Mouse (Mus musculus): ENCODE data around the gene Wdr54. TPM values are rescaled to one million over a fixed set of nuclear protein-coding genes. Genes with fewer than 3 reads are reported as not detected.
A peak's percentile ranks its signal among the peaks of the same experiment; 100 is the strongest.
"Not testable (repeated sequence)": the region's sequence is repeated elsewhere in the genome, so short reads cannot be mapped to it uniquely, and the experiment has no call there.

The Wdr54 gene
- total RNA-seq, 1 experiment from 2014 or later: 0.20 TPM

DNA sequence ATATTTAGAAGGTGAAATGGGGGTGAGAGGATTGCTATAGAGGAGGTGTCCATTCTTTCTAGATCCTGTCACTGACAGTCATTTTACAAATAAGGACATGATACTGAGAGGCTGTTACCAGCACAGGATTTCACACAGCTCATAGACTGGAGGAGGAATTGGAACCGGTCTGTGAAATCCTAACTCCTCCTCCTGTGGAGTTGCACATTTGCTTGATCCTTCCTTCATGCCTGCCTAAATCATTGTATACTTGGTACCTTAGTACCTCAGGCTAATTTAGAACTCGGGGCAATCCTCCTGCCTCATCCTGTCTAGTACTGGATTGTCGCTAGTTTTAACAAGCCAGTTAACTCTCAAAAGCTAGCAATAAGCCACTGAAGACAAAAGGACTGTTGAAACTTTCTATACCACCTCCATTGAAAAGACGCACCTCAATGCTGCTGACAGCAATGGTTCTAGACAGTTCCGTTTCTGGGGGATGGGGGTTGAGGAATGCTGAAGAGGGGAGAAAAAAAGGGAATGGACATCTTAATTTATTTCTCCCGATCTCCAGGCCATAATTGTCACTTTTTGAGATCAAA, 8.9 kb upstream of the Wdr54 start:
- ATAC-seq (replicated peaks in 1 of 2; ENCODE audit: insufficient read depth in 1 of 2, low FRiP score in 2 of 2, low TSS enrichment in 1 of 2, low read depth in 1 of 2, poor library complexity in 2 of 2, severe bottlenecking in 2 of 2): peak; percentile 14 to 19; a peak in 1 of 4 replicates

DNA sequence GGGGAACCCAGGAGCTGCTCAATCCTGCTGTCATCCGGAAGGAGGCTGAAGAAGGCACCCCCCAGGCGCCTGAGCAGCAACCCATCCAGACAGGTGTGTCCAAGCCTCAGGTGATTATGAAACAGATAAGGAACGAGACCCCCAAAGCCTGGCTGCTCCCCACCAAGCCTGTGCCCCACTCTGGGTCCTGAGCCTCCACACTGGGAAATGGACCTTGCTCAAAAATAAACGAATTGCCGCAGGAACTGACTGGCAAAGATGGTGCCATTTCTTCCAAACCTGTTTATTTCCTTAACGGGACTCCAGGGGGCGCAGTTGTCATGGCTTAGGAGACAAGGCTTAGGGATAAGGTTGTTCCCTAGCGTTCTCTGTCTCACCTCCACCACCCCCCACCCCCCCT, 6.5 kb upstream of the Wdr54 start:
- 0 out of 4 replicates have a peak, but pooled peaks of 1 of the 2 experiments have one; percentile 38 for ATAC-seq (replicated peaks in 1 of 2; ENCODE audit: insufficient read depth in 1 of 2, low FRiP score in 2 of 2, low TSS enrichment in 1 of 2, low read depth in 1 of 2, poor library complexity in 2 of 2, severe bottlenecking in 2 of 2)

DNA sequence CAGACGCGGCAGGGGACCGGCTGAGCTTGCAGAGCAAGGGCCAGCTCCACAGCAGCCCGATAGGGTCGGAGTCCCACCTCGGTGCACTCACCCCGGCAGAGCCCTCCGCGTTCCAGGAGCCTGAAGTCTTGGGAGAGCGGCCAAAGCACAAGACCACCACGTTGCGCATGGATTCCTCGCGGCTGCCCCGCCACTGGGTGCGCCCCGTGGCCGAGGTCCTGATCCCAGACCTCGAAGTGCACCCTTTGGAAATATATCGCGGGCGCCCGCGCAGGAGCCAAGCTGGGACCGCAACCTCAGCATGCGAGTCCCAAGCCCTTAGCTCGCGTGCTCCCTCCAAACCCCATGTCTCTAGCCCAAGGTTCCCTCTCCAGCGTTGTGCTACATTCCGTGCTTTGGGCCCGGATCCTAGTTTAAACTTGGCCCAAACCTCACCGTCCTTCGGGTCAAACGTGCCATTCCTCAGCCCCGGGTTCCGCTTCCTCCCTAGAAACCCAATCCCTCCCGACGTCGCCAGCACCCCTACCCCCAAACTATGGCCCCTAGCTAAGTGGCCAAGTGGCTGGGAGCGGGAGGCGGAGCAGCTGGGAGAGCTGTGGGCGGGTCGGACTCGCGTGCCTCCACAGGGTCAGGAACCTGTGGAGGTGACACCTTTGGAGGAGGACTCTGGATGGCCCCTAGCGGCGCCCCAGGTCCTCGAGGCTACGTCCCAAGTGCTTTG, 5.9 kb upstream of the Wdr54 start:
- no peak for ATAC-seq (replicated peaks in 1 of 2; ENCODE audit: insufficient read depth in 1 of 2, low FRiP score in 2 of 2, low TSS enrichment in 1 of 2, low read depth in 1 of 2, poor library complexity in 2 of 2, severe bottlenecking in 2 of 2)

DNA sequence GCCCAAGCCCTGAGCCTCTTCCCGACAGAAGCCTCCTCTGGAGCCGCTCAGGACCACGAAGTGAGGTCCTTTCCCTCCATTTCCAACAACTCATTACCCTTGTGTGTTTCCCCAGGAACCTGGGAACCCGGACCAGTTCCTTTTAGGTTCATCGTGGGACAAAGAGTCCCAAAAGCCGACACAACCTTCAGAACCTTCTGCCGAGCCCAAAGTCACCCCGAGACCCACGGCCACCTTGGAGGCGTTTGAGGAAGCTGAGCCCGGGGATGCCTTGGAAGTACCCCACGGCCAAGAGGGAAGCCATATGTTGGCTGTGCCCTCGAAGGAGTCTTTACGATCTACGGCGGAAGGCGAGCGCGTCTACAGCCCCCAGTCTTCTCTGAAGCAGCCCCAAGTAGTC, 5.2 kb upstream of the Wdr54 start:
- ATAC-seq (replicated peaks in 1 of 2; ENCODE audit: insufficient read depth in 1 of 2, low FRiP score in 2 of 2, low TSS enrichment in 1 of 2, low read depth in 1 of 2, poor library complexity in 2 of 2, severe bottlenecking in 2 of 2): no peak

DNA sequence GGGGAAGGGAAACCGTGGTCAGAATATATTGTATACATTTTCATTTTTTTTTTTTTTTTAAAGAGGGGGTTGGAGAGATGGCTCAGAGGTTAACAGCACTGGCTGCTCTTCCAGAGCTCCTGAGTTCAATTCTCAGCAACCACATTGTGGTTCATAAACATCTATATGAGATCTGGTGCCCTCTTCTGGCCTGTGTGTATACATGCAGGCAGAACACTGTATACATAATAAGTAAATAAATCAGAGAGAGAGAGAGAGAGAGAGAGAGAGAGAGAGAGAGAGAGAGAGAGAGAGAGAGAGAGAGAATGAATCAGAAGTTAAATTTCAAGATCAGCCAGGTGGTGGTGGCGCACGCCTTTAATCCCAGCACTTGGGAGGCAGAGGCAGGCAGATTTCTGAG, 3.3 kb upstream of the Wdr54 start:
- not testable (repeated sequence) for ATAC-seq (replicated peaks in 1 of 2; ENCODE audit: insufficient read depth in 1 of 2, low FRiP score in 2 of 2, low TSS enrichment in 1 of 2, low read depth in 1 of 2, poor library complexity in 2 of 2, severe bottlenecking in 2 of 2)

DNA sequence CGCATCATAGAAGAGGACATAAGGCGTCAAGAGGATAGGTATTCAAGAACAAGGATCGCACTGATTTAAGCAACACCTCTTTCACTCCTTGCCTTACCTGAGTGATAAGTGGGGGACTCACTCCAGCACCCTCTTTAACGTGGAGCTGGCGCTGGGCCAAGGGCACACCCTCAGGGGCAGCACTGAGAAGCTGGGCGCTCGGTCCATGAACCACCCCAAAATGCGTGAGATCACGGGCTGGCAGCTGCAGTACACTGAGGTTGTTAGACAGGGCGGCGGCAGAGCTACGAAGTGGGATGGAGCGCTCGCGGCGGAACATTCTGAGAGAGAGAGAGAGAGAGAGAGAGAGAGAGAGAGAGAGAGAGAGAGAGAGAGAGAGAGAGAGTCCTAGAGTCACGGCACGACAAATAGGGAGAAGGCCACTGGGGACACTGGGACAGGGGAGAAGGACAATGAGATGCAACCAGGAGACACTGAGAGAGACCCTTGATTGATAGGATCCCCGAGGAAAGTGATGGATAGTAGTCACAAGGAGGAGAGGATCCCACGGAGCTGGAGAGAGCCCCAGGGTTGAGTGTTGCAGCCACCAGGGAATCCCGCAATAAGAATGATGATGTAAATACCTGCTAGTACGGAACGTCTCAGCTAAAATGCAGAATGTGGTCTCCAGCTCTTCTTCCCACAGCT, 502 bp downstream of the Wdr54 start:
- ATAC-seq (replicated peaks in 1 of 2; ENCODE audit: insufficient read depth in 1 of 2, low FRiP score in 2 of 2, low TSS enrichment in 1 of 2, low read depth in 1 of 2, poor library complexity in 2 of 2, severe bottlenecking in 2 of 2): peak in 1 of 2 experiments; percentile 25; a peak in 1 of 4 replicates

DNA sequence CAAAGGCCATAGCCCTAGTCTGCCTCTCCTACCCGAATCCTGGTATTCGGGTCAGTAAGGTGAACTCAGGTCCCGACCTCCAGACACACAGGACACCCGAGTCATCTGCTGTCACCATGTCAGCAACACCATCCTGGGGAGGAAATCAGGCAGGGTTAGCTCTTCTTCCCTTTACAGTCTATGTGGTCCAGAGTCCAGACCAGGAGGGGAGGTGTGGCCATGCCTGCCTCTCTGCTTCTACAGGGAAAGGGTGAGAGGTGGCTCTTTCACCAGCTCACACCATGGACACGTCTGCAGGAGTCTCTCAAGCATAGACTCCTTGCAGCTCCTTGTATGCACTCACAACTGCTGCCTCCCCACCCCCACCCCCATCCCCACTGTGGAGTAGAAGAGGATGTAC, 2.7 kb downstream of the Wdr54 start:
- ATAC-seq (replicated peaks in 1 of 2; ENCODE audit: insufficient read depth in 1 of 2, low FRiP score in 2 of 2, low TSS enrichment in 1 of 2, low read depth in 1 of 2, poor library complexity in 2 of 2, severe bottlenecking in 2 of 2): no peak

DNA sequence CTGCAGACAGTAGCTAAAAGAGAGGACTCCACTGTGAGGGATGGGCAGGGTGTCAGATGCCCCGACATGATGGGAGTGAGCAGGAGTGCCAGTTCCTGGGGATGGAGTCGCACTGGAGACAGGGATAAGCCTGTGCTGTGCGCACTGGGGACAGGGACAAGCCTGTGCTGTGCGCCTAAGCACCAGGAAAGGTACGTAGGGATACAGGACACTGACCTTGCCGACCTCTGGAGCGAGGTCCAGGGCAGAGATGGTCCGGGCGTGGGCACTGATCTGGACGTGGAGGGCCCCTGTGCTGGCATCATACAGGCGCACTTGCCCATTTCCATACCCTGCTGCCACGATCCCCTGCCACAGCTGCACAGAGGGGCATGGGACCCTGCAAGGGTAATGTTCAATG, 3.2 kb downstream of the Wdr54 start:
- no peak for ATAC-seq (replicated peaks in 1 of 2; ENCODE audit: insufficient read depth in 1 of 2, low FRiP score in 2 of 2, low TSS enrichment in 1 of 2, low read depth in 1 of 2, poor library complexity in 2 of 2, severe bottlenecking in 2 of 2)

DNA sequence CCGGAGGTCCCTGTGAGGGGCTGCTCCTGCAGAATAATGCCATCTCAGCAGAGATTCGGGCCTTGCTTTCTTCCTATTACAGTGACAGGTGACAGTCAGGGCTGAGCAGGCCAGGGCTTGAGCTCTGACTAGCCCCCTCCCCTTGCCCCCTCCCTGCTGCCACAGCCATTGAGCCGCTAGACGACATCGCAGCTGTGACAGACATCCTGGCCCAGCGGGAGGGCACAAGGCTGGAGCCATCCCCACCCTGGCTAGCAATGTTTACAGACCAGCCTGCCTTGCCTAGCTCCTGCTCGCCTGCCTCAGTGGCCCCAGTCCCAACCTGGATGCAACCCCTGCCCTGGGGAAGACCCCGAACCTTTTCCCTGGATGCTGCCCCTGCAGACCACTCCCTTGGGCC, 4.5 kb downstream of the Wdr54 start:
- no peak for ATAC-seq (replicated peaks in 1 of 2; ENCODE audit: insufficient read depth in 1 of 2, low FRiP score in 2 of 2, low TSS enrichment in 1 of 2, low read depth in 1 of 2, poor library complexity in 2 of 2, severe bottlenecking in 2 of 2)

DNA sequence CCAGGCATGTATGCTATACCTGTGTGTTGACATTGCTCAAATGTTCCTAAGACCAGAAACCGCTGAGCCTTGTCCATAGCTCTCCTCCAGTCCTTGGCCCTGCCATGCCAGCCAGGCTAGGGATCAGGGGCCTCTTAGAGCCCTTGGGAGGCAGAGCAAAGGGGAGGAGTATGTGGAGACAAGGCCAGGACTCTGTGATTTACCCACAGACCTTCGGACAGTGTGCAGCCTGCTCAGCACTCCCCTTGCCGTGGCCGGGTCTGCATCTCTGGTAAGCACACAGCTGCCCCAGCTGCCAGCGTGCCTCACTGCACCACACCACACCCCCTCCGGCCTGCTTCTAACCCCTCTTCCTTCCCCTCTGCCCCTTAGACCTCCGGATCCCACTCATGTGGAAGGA, 8.9 kb downstream of the Wdr54 start:
- no peak for ATAC-seq (replicated peaks in 1 of 2; ENCODE audit: insufficient read depth in 1 of 2, low FRiP score in 2 of 2, low TSS enrichment in 1 of 2, low read depth in 1 of 2, poor library complexity in 2 of 2, severe bottlenecking in 2 of 2)

DNA sequence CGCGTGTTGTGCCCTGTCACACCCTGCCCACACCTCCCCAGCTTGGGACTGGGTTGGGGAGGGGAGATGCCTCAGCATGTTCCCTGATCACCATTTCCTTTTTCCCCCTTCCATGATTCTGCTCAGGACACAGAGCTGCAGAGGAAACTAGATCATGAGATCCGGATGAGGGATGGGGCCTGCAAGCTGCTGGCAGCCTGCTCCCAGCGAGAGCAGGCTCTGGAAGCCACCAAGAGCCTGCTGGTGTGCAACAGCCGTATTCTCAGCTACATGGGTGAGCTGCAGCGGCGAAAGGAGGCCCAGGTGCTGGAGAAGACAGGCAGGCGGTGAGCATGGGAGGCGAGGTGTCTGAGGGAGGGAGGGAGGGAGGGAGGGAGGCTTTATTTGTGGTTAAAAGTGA, 10.4 kb downstream of the Wdr54 start:
- no peak for ATAC-seq (replicated peaks in 1 of 2; ENCODE audit: insufficient read depth in 1 of 2, low FRiP score in 2 of 2, low TSS enrichment in 1 of 2, low read depth in 1 of 2, poor library complexity in 2 of 2, severe bottlenecking in 2 of 2)

DNA sequence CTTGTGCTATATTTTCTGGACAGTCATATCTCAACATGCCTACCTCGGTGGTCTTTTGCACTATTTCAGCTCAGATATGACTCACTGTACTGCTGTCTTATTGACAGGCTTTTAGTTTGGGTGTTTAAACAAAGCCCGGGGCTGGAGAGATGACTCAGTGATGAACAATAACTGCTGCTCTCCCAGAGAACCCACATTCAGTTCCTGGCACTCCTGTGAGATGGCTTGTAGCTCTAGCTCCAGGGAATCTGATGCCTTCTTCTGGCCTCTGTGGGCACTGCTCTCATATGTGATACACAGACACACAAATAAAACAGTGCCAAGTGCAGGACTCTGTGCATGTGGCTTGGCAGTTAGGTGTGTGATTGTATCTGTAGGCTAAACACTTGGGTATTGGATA, 11.0 kb downstream of the Wdr54 start:
- no peak for ATAC-seq (replicated peaks in 1 of 2; ENCODE audit: insufficient read depth in 1 of 2, low FRiP score in 2 of 2, low TSS enrichment in 1 of 2, low read depth in 1 of 2, poor library complexity in 2 of 2, severe bottlenecking in 2 of 2)

DNA sequence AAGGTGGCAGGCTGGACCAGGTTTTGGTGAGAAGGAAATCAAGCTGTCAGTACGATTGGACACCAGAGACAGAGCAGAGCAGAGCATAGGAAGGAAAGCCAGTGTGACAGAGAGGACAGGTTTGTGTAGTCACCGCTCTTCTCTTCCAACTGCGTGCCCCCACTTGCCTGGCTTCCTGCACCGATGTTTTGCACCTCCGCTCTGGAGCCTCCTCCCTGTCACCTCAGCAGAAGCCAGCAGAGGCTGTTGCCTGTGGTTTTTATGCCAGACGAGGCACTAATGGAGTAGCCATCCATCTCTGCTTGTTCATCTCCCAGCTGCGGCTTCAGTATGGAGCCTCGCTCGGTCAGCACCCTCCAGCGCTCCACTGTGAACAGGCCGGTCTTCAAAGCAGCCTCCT, 13.3 kb downstream of the Wdr54 start:
- no peak for ATAC-seq (replicated peaks in 1 of 2; ENCODE audit: insufficient read depth in 1 of 2, low FRiP score in 2 of 2, low TSS enrichment in 1 of 2, low read depth in 1 of 2, poor library complexity in 2 of 2, severe bottlenecking in 2 of 2)

DNA sequence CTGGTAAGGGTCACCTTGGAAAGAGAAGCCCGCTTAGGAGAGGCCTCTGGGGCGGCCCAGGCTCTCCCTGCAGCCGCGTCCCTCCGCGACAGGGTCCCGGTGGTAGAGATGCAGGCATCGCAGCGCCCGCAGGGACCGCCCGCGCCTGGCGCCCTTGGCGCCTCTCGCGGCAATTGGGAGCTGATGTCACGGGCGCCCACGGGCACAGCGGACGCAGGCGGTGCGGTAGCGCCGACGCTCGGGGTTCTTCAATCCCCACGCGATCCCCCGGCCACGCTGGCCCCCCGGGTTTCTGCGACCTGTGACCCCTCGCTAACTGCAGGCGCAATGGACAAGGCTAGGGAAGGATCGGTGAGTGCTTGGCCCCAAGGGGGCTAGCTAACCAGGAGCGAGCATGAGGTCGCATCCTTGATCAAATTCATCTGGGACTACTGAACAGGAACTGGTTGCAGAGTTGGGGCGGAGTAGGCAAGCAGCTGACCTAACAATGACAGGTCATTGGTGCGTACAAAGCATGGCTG, 13.9 kb downstream of the Wdr54 start:
- ATAC-seq (replicated peaks in 1 of 2; ENCODE audit: insufficient read depth in 1 of 2, low FRiP score in 2 of 2, low TSS enrichment in 1 of 2, low read depth in 1 of 2, poor library complexity in 2 of 2, severe bottlenecking in 2 of 2): peak in 1 of 2 experiments; percentile 11; a peak in 1 of 4 replicates

DNA sequence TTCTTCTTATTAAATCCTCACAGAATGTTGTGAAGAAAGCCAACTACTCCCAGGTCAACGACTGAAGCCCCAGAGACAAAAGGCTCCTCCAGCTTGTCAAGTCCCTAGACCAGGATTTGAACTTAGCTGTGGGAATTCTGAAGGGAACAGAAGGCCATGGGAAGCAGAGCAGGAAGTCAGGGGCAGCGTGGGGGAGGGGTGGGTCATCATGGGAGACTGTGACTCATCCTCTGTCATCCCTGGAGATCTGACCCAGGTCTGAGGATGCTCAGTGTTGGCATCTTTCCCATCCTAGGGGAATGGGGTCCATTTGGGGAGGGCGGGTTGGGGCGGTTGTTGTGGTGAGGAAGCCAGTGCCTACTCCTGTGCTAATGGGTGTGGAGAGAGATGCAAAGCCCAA, 14.6 kb downstream of the Wdr54 start:
- ATAC-seq (replicated peaks in 1 of 2; ENCODE audit: insufficient read depth in 1 of 2, low FRiP score in 2 of 2, low TSS enrichment in 1 of 2, low read depth in 1 of 2, poor library complexity in 2 of 2, severe bottlenecking in 2 of 2): no peak

DNA sequence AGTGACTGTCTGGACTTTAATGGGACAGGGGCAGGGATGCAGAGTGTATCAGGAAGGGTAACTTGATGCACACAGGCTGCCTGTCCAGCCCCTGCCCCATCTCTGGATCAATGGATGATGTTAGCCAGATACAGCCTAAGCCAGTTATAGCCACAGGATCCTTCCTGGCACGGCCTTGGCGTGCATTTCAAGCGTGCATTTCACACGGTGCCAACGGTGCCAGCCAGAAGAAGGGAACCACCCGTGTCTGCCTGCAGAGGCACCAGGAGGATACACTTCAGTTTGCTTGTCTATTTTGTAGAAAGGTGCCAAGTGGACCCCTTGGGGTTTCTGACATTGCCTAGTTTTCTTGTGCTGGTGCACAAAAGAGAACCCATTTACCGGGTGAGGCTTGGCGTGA, 16.2 kb downstream of the Wdr54 start:
- ATAC-seq (replicated peaks in 1 of 2; ENCODE audit: insufficient read depth in 1 of 2, low FRiP score in 2 of 2, low TSS enrichment in 1 of 2, low read depth in 1 of 2, poor library complexity in 2 of 2, severe bottlenecking in 2 of 2): no peak

DNA sequence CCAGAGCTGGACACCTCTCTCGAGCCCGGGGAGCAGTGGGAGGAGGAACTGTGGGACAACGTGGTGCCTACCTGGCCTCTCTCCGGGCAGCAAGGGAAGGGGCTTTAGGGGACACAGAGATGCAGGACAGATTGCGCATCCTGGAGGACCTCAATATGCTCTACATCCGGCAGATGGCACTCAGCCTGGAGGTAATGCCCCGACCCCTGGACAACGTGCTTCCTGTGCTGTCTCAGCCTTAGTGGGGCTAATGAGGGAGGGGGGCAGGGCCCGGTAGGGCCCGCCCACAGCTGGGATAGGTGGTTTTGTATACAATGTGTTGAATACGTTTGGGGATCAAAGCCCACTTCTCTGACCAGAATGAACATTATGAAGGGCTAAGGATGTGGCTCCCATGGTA, 18.1 kb downstream of the Wdr54 start:
- 0 out of 4 replicates have a peak, but pooled peaks have one; percentile 14 to 16 for ATAC-seq (replicated peaks in 1 of 2; ENCODE audit: insufficient read depth in 1 of 2, low FRiP score in 2 of 2, low TSS enrichment in 1 of 2, low read depth in 1 of 2, poor library complexity in 2 of 2, severe bottlenecking in 2 of 2)

DNA sequence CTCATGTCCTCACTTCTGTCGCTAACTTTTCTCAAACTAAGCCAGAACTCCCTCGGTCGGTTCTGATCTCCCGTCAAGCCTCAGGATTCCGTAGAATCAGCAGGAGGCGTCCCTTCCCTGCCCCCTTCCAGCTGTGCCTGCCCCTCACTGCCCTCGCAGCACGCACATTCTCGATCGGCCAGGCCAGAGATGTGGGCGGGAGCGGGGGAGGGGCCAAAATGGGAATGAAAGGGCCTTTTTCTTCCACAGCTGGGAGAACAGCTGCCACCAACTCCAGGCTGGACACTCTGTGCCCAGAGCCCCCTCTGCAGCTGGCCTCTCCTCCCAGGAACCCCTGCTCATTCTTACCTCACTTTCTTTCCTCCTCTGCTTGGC, 18.6 kb downstream of the Wdr54 start:
- peak; percentile 38 to 44; a peak in 3 of 4 replicates for ATAC-seq (replicated peaks in 1 of 2; ENCODE audit: insufficient read depth in 1 of 2, low FRiP score in 2 of 2, low TSS enrichment in 1 of 2, low read depth in 1 of 2, poor library complexity in 2 of 2, severe bottlenecking in 2 of 2)
